Mouse (Mus musculus) small intestine, adult 2 months (tissue): ENCODE results near the gene Olfr739. TPM values are rescaled to one million over a fixed set of nuclear protein-coding genes. Genes with fewer than 3 reads are reported as not detected.

Experiments
- H3K27ac ChIP-seq: fragments of 200-500 bp; 2 replicates; pipeline ENCODE4 v1.5.1; 2012; ENCODE audit warnings: low read depth, low read length, control low read depth, inconsistent platforms; ENCODE audit not compliant: insufficient read depth
- H3K27me3 ChIP-seq: fragments of 200-500 bp; 2 replicates; pipeline ENCODE4 v1.6.1; 2012; ENCODE audit warnings: mild to moderate bottlenecking, moderate library complexity, low read length, inconsistent platforms; ENCODE audit not compliant: control insufficient read depth, insufficient read depth
- H3K36me3 ChIP-seq: fragments of 200-500 bp; 2 replicates; pipeline ENCODE4 v1.6.1; 2012; ENCODE audit warnings: mild to moderate bottlenecking, low read length, control low read depth, inconsistent platforms; ENCODE audit not compliant: control insufficient read depth, insufficient read depth
- H3K4me1 ChIP-seq: fragments of 200-500 bp; 2 replicates; pipeline ENCODE4 v1.6.1; 2012; ENCODE audit warnings: low read length, inconsistent platforms, mixed read lengths; ENCODE audit not compliant: control insufficient read depth, insufficient read depth, insufficient read length
- H3K4me3 ChIP-seq: fragments of 200-500 bp; 2 replicates; pipeline ENCODE4 v1.5.1; 2012; ENCODE audit warnings: low read depth, mild to moderate bottlenecking, control low read depth, inconsistent platforms, low read length, moderate library complexity
- CTCF ChIP-seq: fragments of 200-500 bp; IDR thresholded peaks from 2 replicates; pipeline ENCODE4 v1.5.1; 2012; ENCODE audit warnings: low read depth, mild to moderate bottlenecking, control low read depth, inconsistent platforms, low read length, moderate library complexity, mixed read lengths; ENCODE audit not compliant: insufficient replicate concordance, insufficient read length; ENCODE audit errors: extremely low read depth
- POLR2A ChIP-seq: fragments of 200-500 bp; IDR thresholded peaks from 2 replicates; pipeline ENCODE4 v1.6.1; 2012; ENCODE audit warnings: low read depth, mild to moderate bottlenecking, control low read depth, inconsistent platforms, low read length, moderate library complexity
- WGBS: fragments of 180-500 bp; shearing (Covaris S2); methylation state at CpG from one replicate; pipeline ENCODE4 v1.1.7; 2018; 5-methylcytosine and 5-hydroxymethylcytosine counted together
- polyA plus RNA-seq: library from polyadenylated mRNA; depleted of rRNA; stranded (reverse); fragments of >200 nt; gene quantifications from 2 replicates; pipeline ENCODE4 v1.2.3, GENCODE M21; 2012; rRNA removed

Olfr739 gene
- not detected in 2 replicates for polyA plus RNA-seq

DNA sequence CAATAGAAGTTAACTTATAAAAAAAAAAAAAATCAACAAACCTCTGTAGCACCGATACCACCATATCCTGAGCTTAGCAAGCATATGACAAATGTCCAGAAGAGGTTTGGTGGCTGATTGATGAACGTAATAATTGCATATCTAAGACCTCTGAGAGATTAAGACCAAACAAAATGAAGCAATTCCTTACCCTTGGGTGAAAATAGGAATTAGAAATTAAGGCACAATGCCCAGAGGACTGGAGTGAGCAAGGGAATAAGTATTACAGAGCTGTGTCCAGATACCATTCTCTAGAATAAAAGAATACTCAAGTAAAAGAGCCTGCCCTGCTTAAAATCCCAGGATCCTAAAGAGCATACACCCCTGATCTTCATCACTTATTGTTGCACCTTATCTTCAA lies at the start of gene Olfr739:
Olfr739 (plus strand) TSS at position 301 of the 400 bp plus-strand sequence.
- WGBS: 62% methylated on average over 2 of the region's 2 CpGs
- TF ChIP-seq CTCF (no peak), POLR2A (no peak)

DNA sequence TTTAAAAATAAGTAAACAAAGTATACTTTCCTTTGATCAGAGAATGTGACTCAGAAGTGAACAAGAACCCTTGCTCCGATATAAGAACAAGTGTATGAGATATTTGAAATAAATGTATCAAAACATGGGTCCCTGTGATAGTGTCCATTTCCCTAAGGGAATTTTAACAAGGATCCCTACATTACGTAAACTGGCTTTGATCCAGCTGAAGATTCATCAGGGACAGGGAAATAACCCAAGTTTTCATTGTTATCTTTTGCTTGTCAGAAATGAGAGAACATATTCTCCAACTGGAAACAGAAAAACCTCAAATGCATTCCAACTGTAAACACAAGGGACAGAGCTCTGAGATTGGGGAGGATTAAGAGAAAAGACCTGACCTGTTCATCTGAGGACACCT lies 37.6 kb upstream of the Olfr739 start, which contains the start of gene Olfr736:
Olfr736 (plus strand) TSS at position 301 of the 400 bp plus-strand sequence.
- 65% methylated on average over 2 of the region's 2 CpGs for WGBS
- H3K27ac ChIP-seq: no peak within 1 kb of the TSS
- TF ChIP-seq POLR2A (no peak), CTCF (no peak)
- no peaks in the 10 kb centered on the region for H3K27me3 ChIP-seq
- no peak within 1 kb of the TSS for H3K4me3 ChIP-seq
- no peaks in the 10 kb centered on the region for H3K4me1 ChIP-seq
- no peaks in the 10 kb centered on the region for H3K36me3 ChIP-seq

More for the DNA sequence above, at the start of gene Olfr739:
- Histone ChIP-seq H3K36me3 (no peaks in the 10 kb centered on the region), H3K27me3 (no peaks in the 10 kb centered on the region), H3K4me3 (no peak within 1 kb of the TSS), H3K27ac (no peak within 1 kb of the TSS), H3K4me1 (no peaks in the 10 kb centered on the region)

DNA sequence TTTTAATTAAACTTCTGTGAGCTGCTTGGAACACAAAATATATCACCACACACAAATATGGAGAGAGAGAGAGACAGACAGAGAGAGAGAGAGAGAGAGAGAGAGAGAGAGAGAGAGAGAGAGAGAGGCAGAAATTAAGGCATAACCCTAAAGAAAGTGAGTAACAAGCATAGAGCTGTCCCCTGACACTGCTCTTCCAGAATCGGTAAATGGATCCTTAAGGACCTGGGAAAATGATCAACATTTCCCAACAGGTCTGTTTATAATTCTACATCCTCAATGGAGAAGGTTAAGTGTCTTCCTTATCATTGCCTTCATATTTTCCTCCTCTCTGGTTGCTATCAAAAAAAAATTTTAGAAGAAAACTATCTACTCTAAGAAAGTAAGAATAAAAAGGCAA lies 11.2 kb upstream of the Olfr739 start, which contains the start of gene Olfr738:
Olfr738 (plus strand) TSS at position 301 of the 400 bp plus-strand sequence.
- Histone ChIP-seq H3K27me3 (no peaks in the 10 kb centered on the region), H3K4me3 (no peak within 1 kb of the TSS), H3K4me1 (no peaks in the 10 kb centered on the region), H3K36me3 (no peaks in the 10 kb centered on the region), H3K27ac (no peak within 1 kb of the TSS)
- TF ChIP-seq CTCF (no peak), POLR2A (no peak)
- 73% methylated on average over 1 of the region's 1 CpGs for WGBS

DNA sequence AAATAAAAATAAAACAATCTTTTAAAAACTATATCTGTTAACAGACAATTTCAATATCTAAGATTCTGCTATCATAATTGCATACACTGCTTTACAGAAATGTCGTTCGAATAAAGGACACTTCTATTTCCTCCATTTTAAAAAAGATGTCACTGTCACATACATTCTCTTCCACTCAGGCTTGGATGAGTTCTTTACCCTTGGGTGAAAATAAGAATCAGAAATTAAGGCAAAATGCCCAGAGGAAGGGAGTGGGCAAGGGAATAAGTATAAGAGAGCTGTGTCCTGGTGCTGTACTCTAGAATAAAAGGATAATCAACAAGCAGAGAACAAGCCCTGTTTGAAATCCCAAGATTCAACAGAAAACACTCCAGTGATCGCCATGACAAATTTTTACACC lies 26.8 kb downstream of the Olfr739 start, which contains the start of gene Olfr740:
Olfr740 (plus strand) TSS at position 301 of the 400 bp plus-strand sequence.
- H3K36me3 ChIP-seq: no peaks in the 10 kb centered on the region
- TF ChIP-seq POLR2A (no peak), CTCF (no peak)
- H3K4me1 ChIP-seq: no peaks in the 10 kb centered on the region
- WGBS: 76% methylated on average over 3 of the region's 3 CpGs
- H3K27ac ChIP-seq: no peak within 1 kb of the TSS
- no peaks in the 10 kb centered on the region for H3K27me3 ChIP-seq
- no peak within 1 kb of the TSS for H3K4me3 ChIP-seq

DNA sequence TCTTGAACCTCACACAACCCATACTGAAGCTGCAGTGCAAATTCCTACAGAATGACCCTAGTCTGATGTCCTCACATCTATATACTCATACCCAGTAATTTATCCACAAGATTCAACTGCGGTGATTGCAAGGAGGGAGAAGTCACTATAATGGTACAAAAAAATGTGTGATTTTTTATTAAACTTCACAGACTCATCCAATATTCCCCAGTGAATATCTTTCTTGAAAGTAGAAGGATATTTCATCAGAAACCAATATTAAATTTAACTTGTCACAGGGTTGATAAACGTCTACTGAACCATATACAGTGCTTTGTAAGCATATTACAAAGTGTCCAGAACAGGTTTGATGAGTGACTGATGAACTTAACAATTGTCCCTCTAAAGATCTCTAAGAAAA lies 54.0 kb downstream of the Olfr739 start, which contains the start of gene Olfr741:
Olfr741 (plus strand) TSS at position 301 of the 400 bp plus-strand sequence.
- no peak for TF ChIP-seq POLR2A
- TF ChIP-seq CTCF: no peak
- WGBS: 65% methylated on average over 2 of the region's 2 CpGs

More for the DNA sequence above, 54.0 kb downstream of the Olfr739 start, which contains the start of gene Olfr741:
- Histone ChIP-seq H3K4me1 (no peaks in the 10 kb centered on the region), H3K36me3 (no peaks in the 10 kb centered on the region), H3K27me3 (no peaks in the 10 kb centered on the region), H3K27ac (no peak within 1 kb of the TSS), H3K4me3 (no peak within 1 kb of the TSS)

Other genes with a start within 250 kb of the Olfr739 start
- gene Olfr730, start 230.4 kb upstream of the Olfr739 start, polyA plus RNA-seq: not detected in 2 replicates
- not detected in 2 replicates for gene Olfr731, start 176.8 kb upstream of the Olfr739 start, polyA plus RNA-seq
- not detected in 2 replicates for gene Olfr732, start 134.4 kb upstream of the Olfr739 start, polyA plus RNA-seq
- gene Olfr733, start 117.1 kb upstream of the Olfr739 start, polyA plus RNA-seq: not detected in 2 replicates
- not detected in 2 replicates for gene Olfr734, start 91.9 kb upstream of the Olfr739 start, polyA plus RNA-seq
- gene Olfr735, start 69.8 kb upstream of the Olfr739 start, polyA plus RNA-seq: not detected in 2 replicates
- 0.13 and 0.24 TPM in 2 replicates for gene Tlr11, start 60.7 kb upstream of the Olfr739 start, polyA plus RNA-seq
- not detected in 2 replicates for gene Olfr736, start 37.5 kb upstream of the Olfr739 start, polyA plus RNA-seq
- gene Olfr738, start 11.1 kb upstream of the Olfr739 start, polyA plus RNA-seq: not detected in 2 replicates
- not detected in 2 replicates for gene Olfr740, start 26.9 kb downstream of the Olfr739 start, polyA plus RNA-seq
- gene Olfr741, start 54.1 kb downstream of the Olfr739 start, polyA plus RNA-seq: not detected in 2 replicates
- not detected in 2 replicates for gene Olfr742, start 85.0 kb downstream of the Olfr739 start, polyA plus RNA-seq
- not detected in 2 replicates for gene Olfr743, start 103.2 kb downstream of the Olfr739 start, polyA plus RNA-seq
- gene Olfr744, start 196.3 kb downstream of the Olfr739 start, polyA plus RNA-seq: not detected in 2 replicates
- not detected in 2 replicates for gene Olfr745, start 220.8 kb downstream of the Olfr739 start, polyA plus RNA-seq
- gene Olfr746, start 228.5 kb downstream of the Olfr739 start, polyA plus RNA-seq: not detected in 2 replicates